Mouse (Mus musculus) G1E (cell line): ENCODE data around the gene Slfn4.

Experiments used
- CTCF ChIP-seq: IDR thresholded peaks from 2 replicates; pipeline ENCODE4 v1.5.1; 2012; ENCODE audit warnings: low read depth, low read length, inconsistent platforms, mixed read lengths
- TAL1 ChIP-seq: conservative IDR thresholded peaks from 2 replicates; pipeline ENCODE4 v1.6.1; 2012; ENCODE audit warnings: low read depth, low read length, inconsistent platforms, mixed read lengths

- TF ChIP-seq CTCF: no peak
- no peak for TF ChIP-seq TAL1
Observed at GRCm38 (mm10) chr11:83174948-83175539, at the start of gene Slfn4.
